Mouse (Mus musculus) limb, embryonic 13.5 days (tissue): ENCODE measurements around the gene Rhot1. TPM values are rescaled to one million over a fixed set of nuclear protein-coding genes. Genes with fewer than 3 reads are reported as not detected.
A peak's percentile ranks its signal among the peaks of the same experiment; 100 is the strongest.

ENCODE experiments used
- ATAC-seq: fragments of 200-750 bp; cut with Nextera tagmentation; 2 replicates; pipeline ENCODE4 v1.8.0; 2017; ENCODE audit warnings: low read depth, moderate number of reproducible peaks, moderate TSS enrichment; ENCODE audit not compliant: low FRiP score
- H3K27ac ChIP-seq: fragments of 300-500 bp; sonication (generic); 2 replicates; pipeline ENCODE4 v1.5.1; 2015; ENCODE audit warnings: inconsistent platforms, mild to moderate bottlenecking, moderate library complexity
- H3K27me3 ChIP-seq: fragments of 300-500 bp; sonication (generic); 2 replicates; pipeline ENCODE4 v1.6.1; 2015; ENCODE audit warnings: mild to moderate bottlenecking, inconsistent platforms
- H3K36me3 ChIP-seq: fragments of 300-500 bp; sonication (generic); 2 replicates; pipeline ENCODE4 v1.6.1; 2015; ENCODE audit warnings: inconsistent platforms, mild to moderate bottlenecking, moderate library complexity
- H3K4me1 ChIP-seq: fragments of 300-500 bp; sonication (generic); 2 replicates; pipeline ENCODE4 v1.6.1; 2015; ENCODE audit warnings: inconsistent platforms
- H3K4me2 ChIP-seq: fragments of 300-500 bp; sonication (generic); replicated peaks from 2 replicates; pipeline ENCODE4 v1.6.1; 2015; ENCODE audit warnings: inconsistent platforms, mild to moderate bottlenecking, moderate library complexity
- H3K4me3 ChIP-seq: fragments of 300-500 bp; sonication (generic); 2 replicates; pipeline ENCODE4 v1.5.1; 2015; ENCODE audit warnings: moderate library complexity, mild to moderate bottlenecking, inconsistent platforms
- H3K9ac ChIP-seq: fragments of 300-500 bp; sonication (generic); 2 replicates; pipeline ENCODE4 v1.6.1; 2015; ENCODE audit warnings: mild to moderate bottlenecking, inconsistent platforms
- H3K9me3 ChIP-seq: fragments of 300-500 bp; sonication (generic); 2 replicates; pipeline ENCODE4 v1.6.1; 2016; ENCODE audit warnings: inconsistent platforms
- WGBS: fragments of 180-500 bp; shearing (Covaris S2); methylation state at CpG from one replicate; pipeline ENCODE4 v1.1.7; 2015; 5-methylcytosine and 5-hydroxymethylcytosine counted together
- polyA plus RNA-seq: library from polyadenylated mRNA; unstranded; fragments of >200 nt; fragmentation: Nextera tagmentation; extraction: Ambion mirVana; gene quantifications from 2 replicates; pipeline ENCODE4 v1.2.1, GENCODE M21; 2015

The Rhot1 gene
- polyA plus RNA-seq, 1 experiment from 2014 or later: 55.8 TPM

DNA sequence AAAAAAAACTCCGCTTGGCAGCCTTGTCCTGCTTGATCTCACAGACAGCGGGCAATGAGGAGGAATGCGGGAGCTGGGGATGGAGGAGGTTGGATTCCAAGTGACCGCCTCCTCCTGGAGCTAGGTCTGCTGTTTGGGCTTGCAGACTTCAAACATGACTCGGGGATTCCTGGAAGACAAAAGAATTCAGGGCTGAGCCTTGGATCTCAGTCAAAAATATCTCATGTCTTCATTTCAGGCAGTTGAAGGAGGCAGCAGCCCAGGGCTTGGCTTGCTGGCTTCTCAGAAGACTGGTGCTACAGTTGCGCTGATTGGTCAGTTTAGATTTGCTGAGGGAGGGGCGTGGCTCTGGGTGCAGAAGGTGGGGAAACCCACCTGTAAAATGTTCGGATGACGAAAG is 86.2 kb downstream of the Rhot1 start:
- Histone ChIP-seq H3K27ac (no peak overlapping the region), H3K4me3 (no peak overlapping the region), H3K4me1 (peaks cover 26% of the 10 kb centered on the region), H3K9me3 (0 out of 2 replicates have a peak, but pooled peaks cover 5% of the 10 kb centered on the region), H3K36me3 (no peaks in the 10 kb centered on the region), H3K27me3 (peaks cover 55% of the 10 kb centered on the region), H3K9ac (no peak overlapping the region), H3K4me2 (0 out of 2 replicates have a peak overlapping the region, but pooled peaks have one; percentile 11)
- ATAC-seq: no peak
- WGBS: 8% methylated on average over 9 of the region's 9 CpGs

DNA sequence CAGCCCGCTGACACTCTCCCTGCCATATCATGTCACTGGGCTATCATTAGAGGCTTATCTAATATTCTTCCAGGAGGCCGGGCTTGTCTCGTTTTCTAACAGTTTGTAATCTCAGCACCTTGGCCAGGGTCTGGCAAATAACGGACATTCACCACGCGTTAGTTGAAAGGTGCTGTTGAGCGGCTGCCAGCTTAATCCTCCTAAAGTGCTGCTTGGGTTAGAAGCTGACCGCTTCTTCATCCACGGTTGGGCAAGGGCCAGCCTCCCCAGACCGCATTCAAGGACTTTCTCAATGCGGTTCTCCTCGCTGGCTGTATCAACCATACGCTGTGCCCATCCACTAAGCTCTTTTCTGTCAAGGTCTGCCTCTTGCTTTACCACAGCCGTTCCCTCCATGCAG is 87.0 kb downstream of the Rhot1 start:
- Histone ChIP-seq H3K9me3 (0 out of 2 replicates have a peak, but pooled peaks cover 5% of the 10 kb centered on the region), H3K4me1 (peaks cover 26% of the 10 kb centered on the region), H3K9ac (no peak overlapping the region), H3K4me2 (no peak overlapping the region), H3K27ac (no peak overlapping the region), H3K4me3 (no peak overlapping the region), H3K27me3 (peaks cover 62% of the 10 kb centered on the region), H3K36me3 (no peaks in the 10 kb centered on the region)
- no peak for ATAC-seq
- WGBS: 24% methylated on average over 14 of the region's 14 CpGs

DNA sequence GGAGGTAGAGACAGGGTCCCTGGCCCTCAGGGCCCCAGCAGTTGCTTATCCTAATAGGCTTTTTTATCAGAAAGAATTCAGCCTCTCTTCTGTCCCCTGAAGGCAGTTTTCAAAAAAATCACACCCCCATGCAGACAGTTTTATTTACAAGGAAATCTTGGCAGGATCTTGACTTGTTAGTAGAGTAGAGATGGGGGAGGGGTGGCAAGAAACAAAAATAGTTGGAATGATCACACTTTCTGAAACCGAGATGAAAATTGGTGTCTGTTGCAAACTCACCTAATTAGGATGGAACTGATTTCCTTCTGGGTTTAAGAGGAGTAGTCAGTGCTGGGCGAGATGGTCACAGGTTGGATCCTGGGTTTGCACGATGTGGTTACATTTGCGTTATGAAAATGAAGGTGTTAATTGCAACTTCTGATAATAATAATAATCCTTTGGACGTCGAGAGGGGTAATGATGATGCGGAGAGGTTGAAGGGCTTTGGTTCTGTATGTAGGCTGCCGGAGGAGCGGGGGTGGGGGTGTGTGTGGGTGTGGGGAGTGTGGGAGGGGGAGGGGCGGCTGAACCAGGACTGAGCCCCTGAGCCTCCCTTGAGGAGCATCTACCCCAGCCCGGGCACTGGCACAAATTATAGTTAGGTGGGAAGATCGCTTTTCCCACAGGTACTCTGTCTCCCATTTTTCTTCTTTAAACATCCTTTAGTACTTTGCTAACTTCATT is 90.9 kb downstream of the Rhot1 start:
- H3K36me3 ChIP-seq: no peaks in the 10 kb centered on the region
- H3K27ac ChIP-seq: no peak overlapping the region
- no peak for ATAC-seq
- H3K27me3 ChIP-seq: peaks cover 85% of the 10 kb centered on the region
- peaks cover 3% of the 10 kb centered on the region; the same call in 1 of the 2 replicates for H3K9me3 ChIP-seq
- H3K4me2 ChIP-seq: peak overlapping the region; percentile 99
- WGBS: 8% methylated on average over 12 of the region's 12 CpGs
- peak overlapping the region; percentile 72 for H3K4me3 ChIP-seq
- no peak overlapping the region for H3K9ac ChIP-seq
- H3K4me1 ChIP-seq: peaks cover 42% of the 10 kb centered on the region

DNA sequence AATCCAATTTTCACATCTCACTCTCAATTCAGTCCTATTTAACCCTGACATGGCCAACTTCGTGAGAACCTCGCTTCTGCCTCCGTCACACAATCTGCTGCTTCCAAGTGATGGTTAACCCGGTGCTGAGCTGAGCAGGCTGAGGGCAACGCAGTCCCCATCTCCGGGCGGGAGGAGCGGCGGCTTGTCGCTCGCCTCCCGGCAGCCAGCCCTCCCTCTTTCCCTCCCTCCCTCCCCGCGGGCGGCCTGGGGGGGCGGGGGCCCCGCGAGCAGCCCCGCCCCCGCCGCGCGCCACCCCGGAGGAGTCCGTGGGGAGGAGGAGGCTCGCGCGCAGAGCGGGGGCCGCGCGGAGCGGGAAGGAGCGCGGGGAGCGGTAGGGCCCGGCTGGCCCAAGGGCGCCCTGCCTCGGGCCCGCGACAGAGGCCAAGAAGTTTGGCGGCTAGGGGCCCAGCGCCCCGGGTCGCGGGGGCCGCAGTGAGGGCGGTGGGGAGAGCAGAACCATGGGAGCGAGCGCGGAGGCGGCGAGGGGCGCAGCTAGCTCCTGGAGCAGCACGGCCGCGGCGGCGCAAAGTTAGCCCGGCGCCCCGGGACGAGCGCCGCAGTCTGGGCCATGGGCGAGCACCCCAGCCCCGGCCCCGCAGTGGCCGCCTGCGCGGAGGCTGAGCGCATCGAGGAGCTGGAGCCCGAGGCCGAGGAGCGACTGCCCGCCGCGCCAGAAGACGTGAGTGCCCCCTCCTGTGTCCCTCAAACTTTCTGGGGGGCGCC is 91.9 kb downstream of the Rhot1 start, which contains the start of gene Rhbdl3:
Rhbdl3 (plus strand) TSS at position 362 of the 765 bp plus-strand sequence.
- Histone ChIP-seq H3K4me2 (peak within 1 kb of the TSS; percentile 99), H3K27ac (no peak within 1 kb of the TSS), H3K4me1 (peaks cover 34% of the 10 kb centered on the region), H3K4me3 (peak within 1 kb of the TSS; percentile 72), H3K9ac (peak within 1 kb of the TSS; percentile 75), H3K27me3 (peaks cover 78% of the 10 kb centered on the region), H3K9me3 (peaks cover 3% of the 10 kb centered on the region; the same call in 1 of the 2 replicates), H3K36me3 (no peaks in the 10 kb centered on the region)
- peak; percentile 49; the same call in 1 of the 2 replicates for ATAC-seq
- WGBS: under 1% methylated on average over 56 of the region's 81 CpGs

DNA sequence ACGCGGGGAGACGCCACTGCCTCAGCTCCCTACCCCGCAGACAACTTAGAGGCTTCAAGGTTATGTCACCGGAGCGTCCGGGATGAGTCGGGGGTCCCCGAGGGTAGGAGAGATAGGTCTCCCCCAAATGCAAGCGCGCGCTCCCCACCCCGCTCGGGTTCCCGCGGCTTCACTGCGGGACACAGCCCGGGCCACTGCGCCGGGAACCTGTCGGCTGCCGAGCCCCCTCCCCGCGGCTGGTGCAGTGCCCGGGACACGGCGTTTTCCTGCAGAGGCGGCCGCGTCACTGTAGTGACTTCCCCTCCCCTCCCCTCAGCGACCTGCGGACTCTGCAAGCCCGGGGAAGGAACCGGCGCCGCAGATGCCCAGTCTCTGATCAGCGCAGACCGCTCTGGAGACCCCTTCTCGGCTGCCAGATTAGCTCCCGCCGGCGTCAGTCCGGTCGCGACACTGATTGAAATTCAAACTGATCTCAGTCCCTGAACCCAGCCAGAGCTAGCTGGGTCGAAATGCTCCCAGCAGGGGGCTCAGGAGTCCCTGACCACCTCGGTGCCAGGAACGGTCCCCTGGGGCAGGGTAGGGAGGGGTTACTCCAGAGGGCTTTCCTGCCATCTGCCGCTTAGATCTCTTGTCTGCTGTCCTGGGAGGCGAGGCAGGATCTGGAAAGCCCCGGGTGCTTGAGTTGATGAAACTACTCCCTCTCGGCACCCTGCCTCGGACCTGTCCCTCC is 92.7 kb downstream of the Rhot1 start:
- H3K36me3 ChIP-seq: no peaks in the 10 kb centered on the region
- peaks cover 70% of the 10 kb centered on the region for H3K27me3 ChIP-seq
- H3K4me1 ChIP-seq: peaks cover 34% of the 10 kb centered on the region
- peak overlapping the region; percentile 99 for H3K4me2 ChIP-seq
- peaks cover 3% of the 10 kb centered on the region; the same call in 1 of the 2 replicates for H3K9me3 ChIP-seq
- H3K9ac ChIP-seq: peak overlapping the region; percentile 75
- peak; percentile 4; the same call in 1 of the 2 replicates for ATAC-seq
- no peak overlapping the region for H3K27ac ChIP-seq
- under 1% methylated on average over 53 of the region's 53 CpGs for WGBS
- H3K4me3 ChIP-seq: peak overlapping the region; percentile 72

GRCm38 (mm10) chr11:80302046-80302390 is 93.2 kb downstream of the Rhot1 start:
- H3K9ac ChIP-seq: peak overlapping the region; percentile 75
- no peaks in the 10 kb centered on the region for H3K36me3 ChIP-seq
- peaks cover 3% of the 10 kb centered on the region; the same call in 1 of the 2 replicates for H3K9me3 ChIP-seq
- H3K4me2 ChIP-seq: peak overlapping the region; percentile 99
- H3K4me1 ChIP-seq: peaks cover 34% of the 10 kb centered on the region
- no peak for ATAC-seq
- 1% methylated on average over 9 of the region's 9 CpGs for WGBS
- H3K27me3 ChIP-seq: peaks cover 66% of the 10 kb centered on the region
- no peak overlapping the region for H3K27ac ChIP-seq
- H3K4me3 ChIP-seq: peak overlapping the region; percentile 72

DNA sequence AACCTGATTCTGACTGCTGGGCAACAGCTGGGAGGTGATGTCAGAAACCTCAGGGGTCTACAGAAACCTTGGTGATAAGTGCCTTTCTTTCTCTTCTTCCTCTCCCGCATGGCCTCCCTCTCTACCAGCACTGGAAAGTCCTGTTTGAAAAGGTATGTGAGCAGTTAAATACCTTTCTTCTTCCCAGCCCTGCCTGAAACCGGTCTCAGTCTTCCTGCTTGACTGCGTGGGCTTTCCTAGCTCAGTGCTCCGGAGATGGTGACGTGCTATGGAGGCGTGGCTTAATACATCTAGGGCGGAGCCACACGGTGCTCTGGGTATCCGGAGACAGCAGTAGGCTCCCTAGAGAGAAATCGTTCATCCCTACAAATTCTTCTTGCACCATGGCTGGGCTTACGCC is 93.7 kb downstream of the Rhot1 start:
- Histone ChIP-seq H3K4me3 (peak overlapping the region; percentile 72), H3K9me3 (peaks cover 3% of the 10 kb centered on the region; the same call in 1 of the 2 replicates), H3K4me2 (peak overlapping the region; percentile 99), H3K4me1 (peaks cover 34% of the 10 kb centered on the region), H3K27ac (no peak overlapping the region), H3K36me3 (no peaks in the 10 kb centered on the region), H3K9ac (no peak overlapping the region), H3K27me3 (peaks cover 61% of the 10 kb centered on the region)
- WGBS: 2% methylated on average over 11 of the region's 11 CpGs
- 0 out of 2 replicates have a peak, but pooled peaks have one; percentile 51 for ATAC-seq

- peaks cover 51% of the 10 kb centered on the region for H3K27me3 ChIP-seq
These were observed 94.9 kb downstream of the Rhot1 start for GRCm38 (mm10) chr11:80303746-80304145.

DNA sequence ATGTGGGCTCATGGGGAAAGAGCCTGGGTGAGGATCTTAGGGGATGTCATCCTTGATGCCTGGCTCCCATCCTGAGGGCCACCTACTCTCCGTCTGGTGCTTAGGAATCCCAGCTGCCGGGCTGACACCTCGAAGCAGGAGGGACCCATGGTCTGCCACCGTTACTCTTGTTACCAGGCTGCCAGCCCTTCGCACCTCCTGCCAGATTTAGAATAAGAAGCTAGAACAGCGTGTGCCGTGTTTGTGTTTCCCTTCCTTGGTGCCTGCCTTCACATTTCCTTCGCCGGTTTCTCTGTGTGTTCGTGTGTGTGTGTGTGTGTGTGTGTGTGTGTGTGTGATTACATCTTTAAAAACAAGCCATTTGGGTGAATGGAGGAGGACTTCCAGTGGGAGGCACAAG is 96.0 kb downstream of the Rhot1 start:
- no peaks in the 10 kb centered on the region for H3K36me3 ChIP-seq
- ATAC-seq: no peak
- no peak overlapping the region for H3K4me3 ChIP-seq
- H3K9ac ChIP-seq: no peak overlapping the region
- peaks cover 3% of the 10 kb centered on the region; the same call in 1 of the 2 replicates for H3K9me3 ChIP-seq
- WGBS: 85% methylated on average over 10 of the region's 10 CpGs
- peaks cover 26% of the 10 kb centered on the region for H3K4me1 ChIP-seq
- peaks cover 40% of the 10 kb centered on the region for H3K27me3 ChIP-seq
- no peak overlapping the region for H3K4me2 ChIP-seq
- no peak overlapping the region for H3K27ac ChIP-seq

More at GRCm38 (mm10) chr11:80303746-80304145, 94.9 kb downstream of the Rhot1 start:
- Histone ChIP-seq H3K4me2 (no peak overlapping the region), H3K27ac (no peak overlapping the region), H3K36me3 (no peaks in the 10 kb centered on the region), H3K4me1 (peaks cover 34% of the 10 kb centered on the region), H3K9ac (no peak overlapping the region), H3K4me3 (no peak overlapping the region), H3K9me3 (peaks cover 3% of the 10 kb centered on the region; the same call in 1 of the 2 replicates)
- WGBS: 86% methylated on average over 3 of the region's 3 CpGs
- no peak for ATAC-seq

DNA sequence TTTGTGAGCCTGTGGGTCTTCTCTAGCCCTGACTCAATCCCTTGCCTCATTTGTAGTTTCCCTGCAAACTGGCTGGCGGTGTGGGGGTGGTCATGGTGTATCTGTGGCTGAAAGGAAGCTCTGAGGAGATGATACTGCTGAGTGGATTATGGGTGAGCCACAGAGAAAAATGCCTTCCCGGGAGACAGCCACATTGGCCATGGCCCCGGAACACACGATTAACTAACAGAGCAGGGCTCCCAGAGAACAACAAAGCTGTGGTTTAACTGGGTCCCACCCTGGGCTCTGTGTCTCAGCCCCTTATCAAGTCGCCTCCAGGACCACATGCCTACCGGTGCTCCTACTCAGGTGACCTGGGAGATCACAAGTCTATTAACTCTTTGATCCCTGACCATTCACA is 99.7 kb downstream of the Rhot1 start:
- 56% methylated on average over 6 of the region's 6 CpGs for WGBS
- H3K36me3 ChIP-seq: no peaks in the 10 kb centered on the region
- no peak overlapping the region for H3K9ac ChIP-seq
- H3K27ac ChIP-seq: no peak overlapping the region
- ATAC-seq: no peak
- H3K4me1 ChIP-seq: no peaks in the 10 kb centered on the region
- no peak overlapping the region for H3K4me3 ChIP-seq
- H3K4me2 ChIP-seq: no peak overlapping the region
- peaks cover 8% of the 10 kb centered on the region; the same call in 1 of the 2 replicates for H3K27me3 ChIP-seq
- peaks cover 3% of the 10 kb centered on the region; the same call in 1 of the 2 replicates for H3K9me3 ChIP-seq

DNA sequence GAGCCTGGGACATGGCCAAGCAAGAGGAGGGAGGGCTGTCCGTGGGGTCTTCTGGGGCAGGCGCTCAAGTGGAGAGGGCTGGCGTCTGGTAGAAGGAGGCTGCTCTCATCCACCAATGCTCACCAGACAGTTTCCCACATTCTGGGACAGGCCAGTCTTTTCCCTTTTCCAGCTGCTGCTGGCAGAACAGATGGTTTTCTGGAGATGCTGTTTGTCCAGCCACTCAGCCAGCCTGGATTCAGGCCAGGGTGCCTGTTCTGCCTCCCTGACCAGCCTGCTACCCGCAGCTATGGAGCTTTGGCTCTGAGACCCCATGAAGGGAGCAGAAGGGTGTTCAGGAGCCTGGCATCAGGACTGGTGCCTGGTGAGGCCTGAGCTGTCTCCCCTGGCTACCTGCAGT is 102.5 kb downstream of the Rhot1 start:
- Histone ChIP-seq H3K4me2 (no peak overlapping the region), H3K27ac (no peak overlapping the region), H3K4me3 (no peak overlapping the region), H3K27me3 (peaks cover 4% of the 10 kb centered on the region; the same call in 1 of the 2 replicates), H3K4me1 (no peaks in the 10 kb centered on the region), H3K36me3 (no peaks in the 10 kb centered on the region), H3K9ac (no peak overlapping the region), H3K9me3 (no peaks in the 10 kb centered on the region)
- ATAC-seq: no peak
- WGBS: 73% methylated on average over 4 of the region's 4 CpGs
